Mouse (Mus musculus) right cerebral cortex, postnatal 4 days (tissue): ENCODE measurements at regions not wholly inside any gene's neighbourhood (a gene's known extent, or its start where the extent isn't known, plus 50 kb on each side); places are given as distances from the start of the nearest gene placed in this dataset.
A peak's percentile ranks its signal among the peaks of the same experiment; 100 is the strongest.
"Not testable (repeated sequence)": the region's sequence is repeated elsewhere in the genome, so short reads cannot be mapped to it uniquely, and the experiment has no call there.

ENCODE experiments used
- DNase-seq: peaks from one replicate; pipeline ENCODE4 v3.0.0-alpha.2; 2022

- no peak for DNase-seq
These were observed 147.2 kb upstream of the Supt20 start for GRCm38 (mm10) chr3:54545393-54545792.

DNA sequence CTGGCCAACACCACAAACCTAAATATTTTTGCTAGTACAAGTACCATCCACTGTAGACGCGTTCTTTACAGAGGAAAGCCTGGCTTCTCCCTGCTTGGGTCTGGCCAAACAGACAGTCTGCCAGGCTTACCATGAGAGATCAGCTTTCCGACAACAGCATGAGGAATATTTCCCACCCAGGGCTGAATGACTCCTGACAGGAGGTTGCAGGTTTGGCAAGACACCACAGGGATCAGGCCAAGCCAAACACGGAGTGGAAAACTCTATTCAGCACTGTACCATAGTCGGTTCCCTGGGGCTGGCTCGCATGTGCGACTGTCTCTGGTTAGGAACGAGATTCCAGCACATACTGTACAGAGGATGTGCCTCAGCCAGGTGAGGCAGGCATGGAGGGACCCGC lies 140.7 kb upstream of the Supt20 start:
- DNase-seq: no peak

DNA sequence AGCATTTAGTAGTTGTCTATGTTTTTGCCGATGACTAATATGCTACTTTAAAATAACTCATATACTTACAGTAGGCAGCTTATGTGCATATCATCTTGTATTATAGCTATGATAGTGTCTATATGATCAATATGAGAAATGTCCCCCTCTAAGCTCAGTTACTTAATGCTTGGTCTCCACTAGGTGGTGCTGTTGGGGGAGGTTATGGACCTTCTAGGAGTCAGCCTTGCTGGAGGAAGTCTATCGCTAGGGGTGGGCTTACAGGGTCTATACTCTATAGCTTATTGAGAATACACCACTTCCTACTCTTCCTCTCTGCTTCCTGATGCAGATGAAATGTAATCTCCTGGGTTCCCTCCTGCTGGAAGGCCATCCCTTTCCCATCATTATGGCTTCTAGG lies 136.7 kb upstream of the Supt20 start:
- DNase-seq: no peak

GRCm38 (mm10) chr3:54559053-54559452 lies 133.6 kb upstream of the Supt20 start:
- DNase-seq: no peak

GRCm38 (mm10) chr3:54559527-54559926 lies 133.1 kb upstream of the Supt20 start:
- no peak for DNase-seq

DNA sequence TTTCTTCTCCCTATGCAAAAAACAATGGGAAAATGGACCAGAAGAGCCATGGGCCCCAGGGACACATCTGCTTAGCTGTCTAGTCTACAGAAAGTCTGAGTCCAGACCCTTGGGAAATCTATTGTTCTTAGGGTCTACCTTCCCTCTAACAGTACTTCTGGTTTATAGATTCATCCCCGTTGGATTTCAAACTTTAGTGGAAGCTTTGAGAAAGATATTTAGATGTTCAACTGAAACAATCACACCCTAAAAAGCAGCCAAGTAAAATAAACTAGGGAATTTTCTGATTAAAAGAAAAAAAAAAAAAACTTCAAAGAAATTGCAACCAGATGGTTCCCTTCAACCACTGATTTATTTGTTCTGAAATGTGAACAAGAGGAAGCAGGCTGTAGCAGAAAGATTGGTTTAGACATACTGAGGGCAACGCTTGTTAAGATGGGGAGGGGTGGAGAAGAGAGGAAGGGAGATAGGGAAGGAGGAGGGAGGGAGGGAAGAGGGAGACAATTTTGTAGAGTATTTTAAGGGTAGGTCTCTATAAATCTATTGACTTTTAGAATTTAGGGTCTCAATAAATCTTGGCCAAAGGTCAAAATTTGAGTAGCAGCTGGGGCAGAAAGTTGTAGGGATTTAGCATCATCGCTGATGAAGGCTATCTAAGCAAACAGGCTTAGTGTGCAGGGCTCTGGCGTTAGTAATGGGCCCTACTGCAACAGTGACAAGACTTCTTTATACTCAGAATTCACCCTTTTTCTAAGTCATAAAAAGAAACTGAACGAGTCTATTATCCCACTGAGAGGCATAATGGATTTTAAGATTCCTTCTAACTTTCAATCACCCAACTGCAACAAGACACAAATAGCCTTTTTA lies 132.3 kb upstream of the Supt20 start:
- no peak for DNase-seq

DNA sequence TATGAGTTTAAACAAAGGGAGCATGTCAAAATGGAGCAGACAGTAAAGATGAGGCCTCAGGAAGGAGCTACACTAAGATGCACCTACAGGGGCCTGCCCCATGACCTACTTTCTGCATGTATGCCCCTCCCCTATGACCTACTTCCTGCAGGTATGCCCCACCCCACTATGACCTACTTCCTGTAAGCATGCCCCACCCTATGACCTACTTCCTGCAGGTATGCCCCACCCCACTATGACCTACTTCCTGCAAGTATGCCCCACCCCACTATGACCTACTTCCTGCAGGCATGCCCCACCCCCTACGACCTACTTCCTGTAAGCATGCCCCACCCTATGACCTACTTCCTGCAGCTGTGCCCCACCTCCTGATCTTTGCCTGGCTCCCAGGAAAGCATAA lies 125.3 kb upstream of the Supt20 start:
- DNase-seq: no peak

DNA sequence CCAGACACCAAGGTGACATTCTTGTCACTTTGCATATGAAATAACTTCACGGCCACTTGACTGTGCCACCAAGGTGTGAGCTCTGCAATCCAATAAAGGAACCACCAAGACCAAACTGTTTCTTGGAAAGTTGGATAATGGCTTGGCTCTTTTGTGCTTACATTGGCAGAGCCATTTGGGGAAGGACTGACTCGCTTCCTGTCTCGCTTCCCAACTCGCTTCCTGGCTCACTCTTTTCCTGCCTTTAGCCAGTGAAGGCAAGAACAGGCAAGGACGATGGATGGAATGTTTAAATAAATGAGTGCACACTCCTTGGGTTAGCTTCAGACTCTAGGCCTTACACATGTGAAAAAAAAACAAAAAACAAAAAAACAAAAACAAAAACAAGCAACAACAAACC lies 124.5 kb upstream of the Supt20 start:
- no peak for DNase-seq

DNA sequence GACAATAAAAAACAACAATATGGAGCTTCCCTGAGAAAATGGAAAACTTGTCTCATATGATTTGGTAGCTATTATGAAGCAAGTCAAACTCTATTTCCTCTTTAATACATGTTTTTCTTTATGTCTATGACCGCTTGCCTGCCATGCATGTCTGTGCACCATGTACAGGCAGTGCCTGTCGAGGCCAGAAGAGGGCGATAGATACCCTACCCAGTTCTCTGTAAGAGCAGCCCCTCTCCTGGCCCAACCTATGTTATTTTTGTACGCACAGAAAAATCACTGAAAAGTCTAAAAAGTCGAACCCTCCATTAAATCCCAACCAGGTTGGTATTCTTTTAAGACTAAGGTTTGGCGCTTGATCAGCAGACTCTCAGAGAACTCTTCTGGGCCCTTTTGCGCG lies 122.1 kb upstream of the Supt20 start:
- DNase-seq: no peak

GRCm38 (mm10) chr3:54577851-54578250 lies 114.8 kb upstream of the Supt20 start:
- no peak for DNase-seq

DNA sequence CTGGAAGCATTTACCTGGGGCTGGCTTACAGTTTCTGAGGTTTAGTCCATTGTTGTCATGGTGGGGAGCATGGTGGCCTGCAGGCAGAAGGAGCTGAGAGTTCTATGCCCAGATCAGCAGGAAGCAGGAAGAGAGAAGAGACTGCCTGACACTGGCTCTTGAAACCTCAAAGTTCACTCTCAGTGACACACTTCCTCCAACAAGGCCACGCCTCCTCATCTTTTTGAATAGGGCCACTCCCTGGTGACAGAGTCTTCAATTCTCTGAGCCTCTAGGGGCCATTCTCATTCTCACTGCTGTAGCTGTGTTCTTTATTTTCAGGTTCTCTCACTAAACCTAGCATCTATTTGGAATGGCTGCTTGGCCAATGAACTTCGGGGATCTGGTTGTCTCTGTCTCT lies 113.2 kb upstream of the Supt20 start:
- no peak for DNase-seq

GRCm38 (mm10) chr3:54580339-54580738 lies 112.3 kb upstream of the Supt20 start:
- no peak for DNase-seq

GRCm38 (mm10) chr3:54585781-54586180 lies 106.8 kb upstream of the Supt20 start:
- not testable (repeated sequence) for DNase-seq

DNA sequence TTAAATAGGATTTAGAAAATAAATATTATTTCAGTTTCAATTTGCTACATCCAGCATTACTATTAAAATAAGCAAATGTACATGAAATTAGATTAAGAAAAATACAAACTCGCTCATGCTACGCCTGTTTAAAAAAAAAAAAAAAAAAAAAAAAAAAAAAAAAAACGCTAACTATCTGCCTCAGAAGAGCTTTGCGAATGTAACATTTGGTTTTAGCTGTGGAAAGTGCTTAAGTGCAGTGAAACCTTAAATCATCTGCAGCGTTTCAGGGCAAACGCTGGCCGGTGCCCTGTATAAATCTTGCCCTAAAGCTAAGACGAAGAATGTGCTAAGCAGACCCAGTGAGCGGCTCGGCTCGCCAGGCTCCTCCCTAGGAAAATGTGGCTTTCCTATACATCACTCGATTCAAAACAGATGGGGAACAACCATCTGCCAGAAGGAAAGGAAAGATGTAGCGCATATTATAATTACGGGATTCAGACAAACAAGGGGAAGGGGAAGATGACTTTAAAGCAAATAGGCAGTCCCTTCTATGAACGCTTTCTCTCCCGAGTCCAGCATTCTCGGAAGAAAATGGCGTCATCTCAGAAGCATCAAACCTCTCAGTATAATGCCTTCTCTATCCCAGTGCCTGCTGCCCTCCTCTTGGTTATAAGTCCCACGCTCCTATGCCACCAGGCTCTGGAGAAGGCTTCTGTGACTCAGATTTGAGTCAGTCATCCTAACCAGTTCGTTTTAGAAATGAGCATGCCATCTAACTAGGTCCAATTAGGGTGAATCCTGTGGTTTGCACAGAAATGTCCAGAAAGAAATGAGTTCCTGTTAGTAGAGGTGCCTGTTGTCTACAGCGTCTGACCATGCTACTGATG lies 105.2 kb upstream of the Supt20 start:
- peak; percentile 26 for DNase-seq

DNA sequence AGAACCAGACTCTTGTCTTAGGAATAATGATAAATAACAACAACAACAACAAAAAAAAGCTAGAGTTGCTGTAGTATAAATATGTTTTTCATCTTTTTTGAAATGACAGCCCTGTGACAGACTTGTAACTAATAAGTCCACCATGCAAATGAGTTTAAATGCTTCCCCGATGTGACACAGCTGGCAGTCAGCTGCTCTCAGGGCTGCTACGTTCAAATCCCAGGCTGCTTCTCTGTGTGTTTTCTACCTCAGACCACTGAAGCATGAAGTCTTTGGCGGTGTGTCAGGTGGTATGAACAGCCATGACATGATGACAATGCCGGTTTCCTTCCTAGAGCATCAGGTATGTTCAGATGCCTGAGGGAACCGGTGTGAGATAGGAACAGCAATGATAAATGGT lies 104.4 kb upstream of the Supt20 start:
- DNase-seq: no peak

GRCm38 (mm10) chr3:54589976-54590375 lies 102.6 kb upstream of the Supt20 start:
- DNase-seq: no peak

DNA sequence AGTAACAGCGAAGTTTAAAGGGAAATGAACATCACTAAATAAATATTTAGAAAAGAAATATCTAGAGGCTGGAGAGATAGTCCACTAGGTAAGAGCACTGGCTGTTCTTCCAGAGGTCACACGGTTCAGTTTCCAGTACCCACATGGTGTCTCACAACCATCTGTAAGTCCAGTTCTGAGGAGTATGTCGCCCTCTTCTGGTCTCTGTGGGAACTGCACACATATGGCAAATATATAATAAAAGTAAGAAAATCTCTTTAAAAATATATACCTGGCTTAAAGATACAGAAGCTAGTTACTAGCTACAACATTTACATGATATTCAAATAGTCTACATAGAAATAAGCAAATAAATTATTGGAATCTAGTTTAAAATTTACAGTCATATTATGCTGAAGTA lies 101.4 kb upstream of the Supt20 start:
- DNase-seq: no peak

GRCm38 (mm10) chr3:54592064-54592463 lies 100.5 kb upstream of the Supt20 start:
- no peak for DNase-seq

GRCm38 (mm10) chr3:54592655-54593428 lies 99.8 kb upstream of the Supt20 start:
- DNase-seq: no peak

DNA sequence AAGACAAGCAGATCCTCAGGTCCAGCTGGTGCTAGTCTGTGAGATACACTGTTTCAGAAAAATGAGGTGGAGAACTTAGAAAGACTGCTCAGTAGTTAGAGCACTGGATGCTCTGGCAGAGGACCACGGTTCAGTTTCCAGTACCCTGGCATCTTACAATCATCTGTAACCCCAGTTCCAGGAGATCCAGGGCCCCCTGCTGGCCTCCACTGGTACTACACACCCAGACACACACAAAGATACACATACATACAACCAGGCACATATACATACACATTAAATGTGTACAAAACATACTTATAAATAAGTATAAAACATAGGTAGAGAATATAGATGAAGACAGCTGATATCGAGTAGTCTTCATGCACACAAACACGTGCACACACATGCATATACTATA lies 97.4 kb upstream of the Supt20 start:
- DNase-seq: no peak

GRCm38 (mm10) chr3:54597326-54598274 lies 95.0 kb upstream of the Supt20 start:
- no peak for DNase-seq

- no peak for DNase-seq
These were observed 94.3 kb upstream of the Supt20 start for GRCm38 (mm10) chr3:54598296-54598695.
